Mouse (Mus musculus): Measurements from ENCODE around the gene Gm26920.
A peak's percentile ranks its signal among the peaks of the same experiment; 100 is the strongest.

Gene Gm26920

GRCm38 (mm10) chr7:30060341-30060740 lies 29.9 kb downstream of the Gm26920 start:
- no peak for DNase-seq (ENCODE audit: low read depth, low spot score)

GRCm38 (mm10) chr7:30053591-30053990 lies 36.6 kb downstream of the Gm26920 start:
- DNase-seq (ENCODE audit: low read depth, low spot score): no peak

- peak; percentile 84 for DNase-seq (ENCODE audit: low read depth, low spot score)
These were observed 39.2 kb downstream of the Gm26920 start, which contains the start of gene Zfp14 for GRCm38 (mm10) chr7:30050882-30051548. Gene Zfp14, minus strand, starts transcription at chr7:30051380.

- DNase-seq (ENCODE audit: low read depth, low spot score): no peak
These were observed 42.1 kb downstream of the Gm26920 start for GRCm38 (mm10) chr7:30048126-30048525.

GRCm38 (mm10) chr7:30044354-30044753 lies 45.9 kb downstream of the Gm26920 start:
- DNase-seq (ENCODE audit: low read depth, low spot score): no peak

GRCm38 (mm10) chr7:30034331-30034730 lies 55.9 kb downstream of the Gm26920 start:
- DNase-seq (ENCODE audit: low read depth, low spot score): no peak

- DNase-seq (ENCODE audit: low read depth, low spot score): no peak
These were observed 58.8 kb downstream of the Gm26920 start for GRCm38 (mm10) chr7:30031379-30031778.

GRCm38 (mm10) chr7:30030677-30031076 lies 59.5 kb downstream of the Gm26920 start:
- no peak for DNase-seq (ENCODE audit: low read depth, low spot score)

- DNase-seq (ENCODE audit: low read depth, low spot score): no peak
These were observed 61.6 kb downstream of the Gm26920 start for GRCm38 (mm10) chr7:30028572-30028971.

GRCm38 (mm10) chr7:30027331-30027730 lies 62.9 kb downstream of the Gm26920 start:
- no peak for DNase-seq (ENCODE audit: low read depth, low spot score)

GRCm38 (mm10) chr7:30025358-30025757 lies 64.9 kb downstream of the Gm26920 start:
- no peak for DNase-seq (ENCODE audit: low read depth, low spot score)

- DNase-seq (ENCODE audit: low read depth, low spot score): no peak
These were observed 66.4 kb downstream of the Gm26920 start for GRCm38 (mm10) chr7:30023800-30024199.

- no peak for DNase-seq (ENCODE audit: low read depth, low spot score)
These were observed 66.9 kb downstream of the Gm26920 start for GRCm38 (mm10) chr7:30023324-30023723.

GRCm38 (mm10) chr7:30019543-30019942 lies 70.7 kb downstream of the Gm26920 start:
- no peak for DNase-seq (ENCODE audit: low read depth, low spot score)

GRCm38 (mm10) chr7:30017226-30017625 lies 73.0 kb downstream of the Gm26920 start:
- no peak for DNase-seq (ENCODE audit: low read depth, low spot score)

GRCm38 (mm10) chr7:30012956-30013363 lies 77.2 kb downstream of the Gm26920 start:
- DNase-seq (ENCODE audit: low read depth, low spot score): peak; percentile 60

- no peak for DNase-seq (ENCODE audit: low read depth, low spot score)
These were observed 79.5 kb downstream of the Gm26920 start for GRCm38 (mm10) chr7:30010551-30011195.

- DNase-seq (ENCODE audit: low read depth, low spot score): peak; percentile 56
These were observed 80.7 kb downstream of the Gm26920 start for GRCm38 (mm10) chr7:30009321-30010085.

GRCm38 (mm10) chr7:30008020-30008690 lies 82.1 kb downstream of the Gm26920 start:
- DNase-seq (ENCODE audit: low read depth, low spot score): no peak

GRCm38 (mm10) chr7:30007601-30008000 lies 82.6 kb downstream of the Gm26920 start:
- no peak for DNase-seq (ENCODE audit: low read depth, low spot score)
